Mouse (Mus musculus) limb, embryonic 11.5 days (tissue): Measurements from ENCODE around the gene Lrp4. TPM values are rescaled to one million over a fixed set of nuclear protein-coding genes. Genes with fewer than 3 reads are reported as not detected.
A peak's percentile ranks its signal among the peaks of the same experiment; 100 is the strongest.

Source experiments
- ATAC-seq: fragments of 200-750 bp; cut with Nextera tagmentation; 2 replicates; pipeline ENCODE4 v1.8.0; 2017; ENCODE audit warnings: low read depth; ENCODE audit not compliant: insufficient number of reproducible peaks, low FRiP score, low TSS enrichment
- DNase-seq: peaks from one replicate; pipeline ENCODE4 v3.0.0-alpha.2; 2015; ENCODE audit warnings: low spot score
- H3K27ac ChIP-seq: fragments of 300-500 bp; sonication (generic); replicated peaks from 2 replicates; pipeline ENCODE4 v1.5.1; 2014; ENCODE audit warnings: low read depth, mild to moderate bottlenecking, low read length
- H3K27me3 ChIP-seq: fragments of 300-500 bp; sonication (generic); 2 replicates; pipeline ENCODE4 v1.6.1; 2014; ENCODE audit warnings: mild to moderate bottlenecking, low read length, mixed read lengths; ENCODE audit not compliant: control insufficient read depth, insufficient read depth
- H3K36me3 ChIP-seq: fragments of 300-500 bp; sonication (generic); 2 replicates; pipeline ENCODE4 v1.6.1; 2014; ENCODE audit warnings: mild to moderate bottlenecking, low read length, moderate library complexity, mixed read lengths; ENCODE audit not compliant: control insufficient read depth, insufficient read depth
- H3K4me1 ChIP-seq: fragments of 300-500 bp; sonication (generic); 2 replicates; pipeline ENCODE4 v1.6.1; 2014; ENCODE audit warnings: low read length, mixed read lengths; ENCODE audit not compliant: control insufficient read depth, insufficient read depth
- H3K4me2 ChIP-seq: fragments of 300-500 bp; sonication (generic); 2 replicates; pipeline ENCODE4 v1.6.1; 2014; ENCODE audit warnings: low read depth, mild to moderate bottlenecking, moderate library complexity; ENCODE audit not compliant: severe bottlenecking
- H3K4me3 ChIP-seq: fragments of 300-500 bp; sonication (generic); 2 replicates; pipeline ENCODE4 v1.5.1; 2014; ENCODE audit warnings: low read depth, low read length
- H3K9ac ChIP-seq: fragments of 300-500 bp; sonication (generic); 2 replicates; pipeline ENCODE4 v1.6.1; 2014; ENCODE audit warnings: mild to moderate bottlenecking, low read length
- H3K9me3 ChIP-seq: fragments of 300-500 bp; sonication (generic); 2 replicates; pipeline ENCODE4 v1.6.1; 2016; ENCODE audit warnings: low read length; ENCODE audit not compliant: control insufficient read depth
- WGBS: fragments of 180-500 bp; shearing (Covaris S2); extraction: QIAGEN DNeasy Blood & Tissue Kit; methylation state at CpG from one replicate; pipeline ENCODE4 v1.1.7; 2014; 5-methylcytosine and 5-hydroxymethylcytosine counted together
- polyA plus RNA-seq: library from polyadenylated mRNA; unstranded; fragments of >200 nt; fragmentation: Nextera tagmentation; extraction: Ambion mirVana; gene quantifications from 2 replicates; pipeline ENCODE4 v1.2.1, GENCODE M21; 2014

Lrp4 gene
- polyA plus RNA-seq, 1 experiment from 2014 or later = 5.4 TPM

GRCm38 (mm10) chr2:91442241-91442640, 15.1 kb upstream of the Lrp4 start:
- H3K4me2 ChIP-seq = no peak overlapping the region
- H3K4me1 ChIP-seq = 0 out of 2 replicates have a peak, but pooled peaks cover 2% of the 10 kb centered on the region
- DNase-seq (no peak), ATAC-seq (no peak)
- no peaks in the 10 kb centered on the region for H3K36me3 ChIP-seq
- no peak overlapping the region for H3K4me3 ChIP-seq
- no peak overlapping the region for H3K9ac ChIP-seq
- H3K27me3 ChIP-seq = no peaks in the 10 kb centered on the region
- H3K27ac ChIP-seq = no peak overlapping the region
- 76% methylated on average over 1 of the region's 1 CpGs for WGBS
- no peaks in the 10 kb centered on the region for H3K9me3 ChIP-seq

- H3K4me3 ChIP-seq = peak within 1 kb of the TSS; percentile 60
- H3K36me3 ChIP-seq = no peaks in the 10 kb centered on the region
- H3K4me2 ChIP-seq = peak within 1 kb of the TSS; percentile 60
- 1% methylated on average over 19 of the region's 19 CpGs for WGBS
- H3K9ac ChIP-seq = peak within 1 kb of the TSS; percentile 56
- no peaks in the 10 kb centered on the region for H3K27me3 ChIP-seq
- 0 out of 2 replicates have a peak, but pooled peaks cover 2% of the 10 kb centered on the region for H3K4me1 ChIP-seq
- H3K27ac ChIP-seq = no peak within 1 kb of the TSS; the same call in 1 of the 2 replicates
- DNase-seq (peak; percentile 93), ATAC-seq (peak; percentile 94)
- no peaks in the 10 kb centered on the region for H3K9me3 ChIP-seq
Measured at GRCm38 (mm10) chr2:91444286-91444892, 12.9 kb upstream of the Lrp4 start, which contains the start of gene 1110051M20Rik. Gene 1110051M20Rik (minus strand): TSS chr2:91444704.

- no peaks in the 10 kb centered on the region; the same call in 1 of the 2 replicates for H3K4me1 ChIP-seq
- H3K36me3 ChIP-seq = no peaks in the 10 kb centered on the region
- WGBS = 71% methylated on average over 1 of the region's 1 CpGs
- H3K27ac ChIP-seq = no peak overlapping the region
- H3K4me3 ChIP-seq = no peak overlapping the region
- H3K9me3 ChIP-seq = no peaks in the 10 kb centered on the region
- H3K9ac ChIP-seq = no peak overlapping the region
- DNase-seq (no peak), ATAC-seq (no peak)
- no peaks in the 10 kb centered on the region for H3K27me3 ChIP-seq
- H3K4me2 ChIP-seq = no peak overlapping the region
Measured at GRCm38 (mm10) chr2:91449662-91450061, 7.6 kb upstream of the Lrp4 start.

- ATAC-seq (no peak), DNase-seq (no peak)
- no peaks in the 10 kb centered on the region for H3K27me3 ChIP-seq
- no peaks in the 10 kb centered on the region for H3K9me3 ChIP-seq
- no peaks in the 10 kb centered on the region; the same call in 1 of the 2 replicates for H3K4me1 ChIP-seq
- H3K27ac ChIP-seq = no peak overlapping the region
- H3K4me3 ChIP-seq = no peak overlapping the region
- 75% methylated on average over 9 of the region's 9 CpGs for WGBS
- H3K36me3 ChIP-seq = no peaks in the 10 kb centered on the region
- no peak overlapping the region for H3K4me2 ChIP-seq
- H3K9ac ChIP-seq = no peak overlapping the region
Measured at GRCm38 (mm10) chr2:91450316-91450715, 7.0 kb upstream of the Lrp4 start.

GRCm38 (mm10) chr2:91452658-91453057, 4.7 kb upstream of the Lrp4 start:
- Histone ChIP-seq H3K36me3 (no peaks in the 10 kb centered on the region), H3K4me3 (no peak overlapping the region), H3K9ac (no peak overlapping the region), H3K9me3 (no peaks in the 10 kb centered on the region), H3K27ac (no peak overlapping the region), H3K27me3 (no peaks in the 10 kb centered on the region), H3K4me1 (no peaks in the 10 kb centered on the region; the same call in 1 of the 2 replicates), H3K4me2 (no peak overlapping the region)
- 44% methylated on average over 8 of the region's 8 CpGs for WGBS
- no peak for DNase-seq
- no peak for ATAC-seq

GRCm38 (mm10) chr2:91453231-91454075, 3.9 kb upstream of the Lrp4 start:
- Histone ChIP-seq H3K36me3 (no peaks in the 10 kb centered on the region), H3K27ac (no peak overlapping the region), H3K4me3 (no peak overlapping the region), H3K27me3 (no peaks in the 10 kb centered on the region), H3K9me3 (no peaks in the 10 kb centered on the region), H3K4me2 (no peak overlapping the region), H3K9ac (no peak overlapping the region), H3K4me1 (no peaks in the 10 kb centered on the region; the same call in 1 of the 2 replicates)
- no peak for ATAC-seq
- WGBS = 77% methylated on average over 9 of the region's 9 CpGs
- DNase-seq = no peak

- DNase-seq (no peak), ATAC-seq (no peak)
- Histone ChIP-seq H3K36me3 (no peaks in the 10 kb centered on the region), H3K4me3 (no peak overlapping the region), H3K27ac (no peak overlapping the region), H3K4me2 (no peak overlapping the region), H3K9ac (no peak overlapping the region), H3K27me3 (no peaks in the 10 kb centered on the region), H3K9me3 (no peaks in the 10 kb centered on the region), H3K4me1 (no peaks in the 10 kb centered on the region; the same call in 1 of the 2 replicates)
- WGBS = 88% methylated on average over 3 of the region's 3 CpGs
Measured at GRCm38 (mm10) chr2:91454434-91454833, 2.9 kb upstream of the Lrp4 start.

- Histone ChIP-seq H3K4me2 (no peak overlapping the region), H3K4me1 (no peaks in the 10 kb centered on the region; the same call in 1 of the 2 replicates), H3K9ac (no peak overlapping the region), H3K27ac (no peak overlapping the region), H3K4me3 (no peak overlapping the region), H3K27me3 (no peaks in the 10 kb centered on the region), H3K36me3 (no peaks in the 10 kb centered on the region), H3K9me3 (no peaks in the 10 kb centered on the region)
- WGBS = 14% methylated on average over 4 of the region's 4 CpGs
- ATAC-seq = no peak
- peak; percentile 36 for DNase-seq
Measured at GRCm38 (mm10) chr2:91455826-91456225, 1.5 kb upstream of the Lrp4 start.
